Mouse (Mus musculus) layer of hippocampus, postnatal 25 days (tissue): ENCODE measurements around the gene Hapln4. TPM values are rescaled to one million over a fixed set of nuclear protein-coding genes. Genes with fewer than 3 reads are reported as not detected.
A peak's percentile ranks its signal among the peaks of the same experiment; 100 is the strongest.

Experiments used
- DNase-seq, 2 experiments: peaks; one replicate each; pipeline ENCODE4 v3.0.0; 2022; ENCODE audit warnings: mixed read lengths in 2 of 2, low spot score in 1 of 2; ENCODE audit errors: extremely low spot score in 1 of 2
- microRNA-seq, 2 experiments: library from miRNA; unstranded; fragments of <30 nt; microRNA quantifications; one replicate each; pipeline ENCODE4 v1.2.0; 2021
- total RNA-seq, 2 experiments: library from RNA; stranded (reverse); gene quantifications; 2 replicates each; pipeline ENCODE4 v1.2.3; 2021

The Hapln4 gene
- total RNA-seq, 2 experiments from 2014 or later = 68.2 to 77.5 TPM

DNA sequence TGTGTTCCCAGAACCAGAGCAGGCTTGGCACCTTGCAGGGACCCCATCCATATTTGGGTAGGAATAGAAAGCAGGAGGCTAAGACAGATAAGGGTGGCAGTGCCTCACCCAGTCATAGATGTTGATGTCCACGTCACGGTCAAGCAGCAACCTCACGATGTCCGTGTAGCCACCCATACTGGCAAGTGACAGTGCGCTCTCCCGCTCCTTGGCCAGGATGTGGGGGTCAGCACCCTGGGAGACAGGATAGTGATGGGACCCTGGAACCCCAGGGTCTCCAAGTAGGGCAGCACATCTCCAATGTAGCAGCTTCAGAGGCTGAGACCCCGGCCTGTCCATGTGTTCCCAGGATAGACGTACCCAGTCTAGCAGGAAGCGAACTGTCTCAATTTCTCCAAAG is 51.7 kb downstream of the Hapln4 start:
- DNase-seq = no peak

DNA sequence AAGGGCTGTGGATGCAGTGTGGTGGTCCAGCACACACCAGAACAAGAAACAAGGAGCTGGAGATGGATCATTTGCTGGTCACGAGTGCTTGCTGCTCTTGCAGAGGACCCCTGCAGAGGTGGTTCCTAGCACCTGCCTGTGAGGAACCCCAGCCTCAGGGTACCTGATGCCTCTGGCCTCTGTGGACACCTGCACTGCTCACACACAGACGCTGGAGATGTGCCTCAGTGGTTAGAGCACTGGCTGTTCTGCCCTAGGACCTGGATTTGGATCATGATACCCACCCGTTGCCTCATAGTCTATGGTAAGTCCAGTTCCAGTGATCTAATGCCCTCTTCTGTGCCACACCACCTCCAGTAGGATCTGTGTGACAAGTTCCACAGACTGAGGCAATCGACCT is 53.3 kb downstream of the Hapln4 start:
- DNase-seq = no peak

DNA sequence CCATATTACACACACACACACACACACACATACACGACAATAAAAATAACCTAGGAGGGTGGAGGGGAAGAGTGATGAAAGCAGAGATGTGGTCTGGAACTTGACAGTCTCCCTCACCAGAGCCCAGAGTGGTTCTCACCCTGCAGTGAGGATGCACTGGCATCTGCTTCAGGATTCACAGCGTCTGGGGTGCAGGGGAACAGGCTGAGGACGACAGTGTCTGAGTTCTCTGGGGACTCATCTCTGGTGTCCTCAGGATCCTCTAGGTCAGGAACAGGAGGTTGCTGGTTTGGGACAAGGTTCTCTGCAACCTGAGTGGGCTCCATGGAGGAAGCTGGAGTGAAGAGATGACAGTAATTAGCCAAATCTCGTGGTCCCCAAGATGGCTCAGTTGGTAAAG is 54.6 kb downstream of the Hapln4 start:
- DNase-seq = no peak

DNA sequence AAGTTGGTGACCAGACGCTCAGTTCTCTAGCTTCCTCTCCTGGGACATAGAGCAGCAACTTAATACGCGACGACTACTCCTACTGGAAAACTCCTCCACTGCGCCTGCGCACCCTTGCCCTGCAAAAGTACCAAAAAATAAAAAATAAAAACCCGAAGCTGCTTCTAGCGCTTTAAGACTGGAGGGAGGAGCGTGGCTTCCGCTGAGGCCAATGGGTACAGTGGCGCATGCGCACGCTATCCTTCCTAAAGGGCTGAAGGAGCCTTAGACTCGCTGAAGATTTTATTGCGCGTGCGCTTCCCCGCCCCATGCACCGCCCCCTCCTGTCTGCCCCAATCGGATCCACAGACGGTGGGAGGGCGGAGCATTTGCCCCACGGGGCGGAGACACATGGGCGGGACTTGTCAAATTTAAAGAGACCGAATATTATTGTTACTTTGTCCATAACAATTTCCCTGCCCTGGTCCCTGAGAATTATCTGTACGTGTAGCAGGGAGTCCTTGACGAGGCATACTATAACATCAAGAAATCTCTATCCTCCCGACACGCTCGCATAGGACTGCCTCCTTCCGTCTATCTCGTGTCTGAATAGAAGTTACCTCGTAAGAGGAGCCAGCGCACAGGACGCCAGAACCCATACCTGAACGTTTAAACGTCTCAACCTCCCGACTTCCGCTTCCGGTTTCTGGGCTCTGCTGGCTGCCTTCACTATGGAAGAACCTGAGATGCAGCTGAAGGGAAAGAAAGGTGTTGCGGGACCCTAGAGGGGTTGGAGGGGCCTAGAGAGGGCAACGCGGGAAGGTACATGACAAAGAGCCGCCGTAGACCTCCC is 56.0 kb downstream of the Hapln4 start, which contains the start of the genes Rfxank, Borcs8 and Mef2b:
Gene Rfxank (minus strand): TSS at position 129 of the 832 bp plus-strand sequence.
Gene Borcs8 (plus strand): TSS at position 474 of the 832 bp plus-strand sequence.
Gene Mef2b (plus strand): TSS at position 686 of the 832 bp plus-strand sequence.
- peak; percentile 87 to 91 for DNase-seq

DNA sequence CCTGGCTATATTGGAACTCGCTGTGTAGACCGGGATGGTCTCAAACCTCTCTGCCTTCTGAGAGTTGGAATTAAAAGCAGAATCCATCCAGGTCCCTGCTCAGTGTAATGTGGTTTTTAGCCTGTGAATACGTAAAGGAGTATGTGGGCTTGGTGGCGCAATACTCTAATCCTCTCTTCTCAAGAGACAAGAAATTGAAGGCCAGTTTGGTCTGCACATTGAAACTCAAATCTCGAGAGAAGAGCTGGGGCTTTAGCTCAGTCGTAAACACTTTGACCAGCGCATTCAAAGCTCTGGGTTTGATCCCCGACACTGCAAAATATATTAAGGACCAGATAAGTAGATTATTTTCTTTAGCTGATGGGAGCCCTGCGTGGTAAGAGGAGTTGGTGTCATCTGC is 56.7 kb downstream of the Hapln4 start:
- no peak for DNase-seq

Small RNA genes within 50 kb of the gene (microRNA-seq; reads per million reads assigned to microRNA genes)
- gene Mir7066 = 14.3 to 17.7 reads per million in 2 experiments

Other genes starting within 250 kb of the Hapln4 start
- gene Cilp2, start 195.8 kb upstream of the Hapln4 start, total RNA-seq = 1 to 10 TPM in 1 of 2 experiments, under 1 TPM in 1; 0.89 to 1.3 TPM
- under 1 TPM; 0.27 to 0.28 TPM for gene Tssk6, start 181.3 kb upstream of the Hapln4 start, total RNA-seq
- gene Ndufa13, start 180.9 kb upstream of the Hapln4 start, total RNA-seq = 100 to 1,000 TPM; 159 to 174 TPM
- 10 to 100 TPM; 29.0 to 37.5 TPM for gene Yjefn3, start 180.7 kb upstream of the Hapln4 start, total RNA-seq
- 10 to 100 TPM; 30.7 TPM for gene Gatad2a, start 87.1 kb upstream of the Hapln4 start, total RNA-seq
- 10 to 100 TPM; 77.2 to 83.9 TPM for gene Mau2, start 40.7 kb upstream of the Hapln4 start, total RNA-seq
- 10 to 100 TPM; 48.7 to 58.3 TPM for gene Sugp1, start 40.6 kb upstream of the Hapln4 start, total RNA-seq
- 1 to 10 TPM; 2.9 to 4.9 TPM for gene Tm6sf2, start 10.5 kb upstream of the Hapln4 start, total RNA-seq
- 100 to 1,000 TPM; 188 to 207 TPM for gene Ncan, start 37.4 kb downstream of the Hapln4 start, total RNA-seq
- gene Nr2c2ap, start 47.9 kb downstream of the Hapln4 start, total RNA-seq = 10 to 100 TPM; 25.5 to 29.8 TPM
- 10 to 100 TPM; 11.8 to 12.0 TPM for gene Rfxank, start 55.7 kb downstream of the Hapln4 start, total RNA-seq
- gene Borcs8, start 56.0 kb downstream of the Hapln4 start, total RNA-seq = 10 to 100 TPM; 47.0 to 47.5 TPM
- not detected for gene Mef2b, start 56.3 kb downstream of the Hapln4 start, total RNA-seq
- 10 to 100 TPM; 48.7 to 59.9 TPM for gene Tmem161a, start 88.9 kb downstream of the Hapln4 start, total RNA-seq
- 10 to 100 TPM; 34.9 to 42.0 TPM for gene Slc25a42, start 128.8 kb downstream of the Hapln4 start, total RNA-seq
- gene Sugp2, start 150.8 kb downstream of the Hapln4 start, total RNA-seq = 100 to 1,000 TPM; 107 to 133 TPM
- 10 to 100 TPM; 43.4 to 49.4 TPM for gene Armc6, start 151.0 kb downstream of the Hapln4 start, total RNA-seq
- gene Homer3, start 199.4 kb downstream of the Hapln4 start, total RNA-seq = 10 to 100 TPM; 84.4 to 86.0 TPM
- 10 to 100 TPM; 44.7 to 47.5 TPM for gene Ddx49, start 219.0 kb downstream of the Hapln4 start, total RNA-seq
- 100 to 1,000 TPM; 123 to 141 TPM for gene Cope, start 219.1 kb downstream of the Hapln4 start, total RNA-seq
- 100 to 1,000 TPM; 117 to 122 TPM for gene Cers1, start 232.3 kb downstream of the Hapln4 start, total RNA-seq
- gene Gdf1, start 246.4 kb downstream of the Hapln4 start, total RNA-seq = 10 to 100 TPM; 14.1 to 19.4 TPM